Mouse (Mus musculus) neural tube, postnatal 0 days (tissue): Measurements from ENCODE around the gene Itga1. TPM values are rescaled to one million over a fixed set of nuclear protein-coding genes. Genes with fewer than 3 reads are reported as not detected.

ENCODE experiments used
- polyA plus RNA-seq: library from polyadenylated mRNA; unstranded; fragments of >200 nt; fragmentation: Nextera tagmentation; extraction: Ambion mirVana; gene quantifications from 2 replicates; pipeline ENCODE4 v1.2.1, GENCODE M21; 2015

Gene Itga1
- 4.5 and 5.9 TPM in 2 replicates for polyA plus RNA-seq

DNA sequence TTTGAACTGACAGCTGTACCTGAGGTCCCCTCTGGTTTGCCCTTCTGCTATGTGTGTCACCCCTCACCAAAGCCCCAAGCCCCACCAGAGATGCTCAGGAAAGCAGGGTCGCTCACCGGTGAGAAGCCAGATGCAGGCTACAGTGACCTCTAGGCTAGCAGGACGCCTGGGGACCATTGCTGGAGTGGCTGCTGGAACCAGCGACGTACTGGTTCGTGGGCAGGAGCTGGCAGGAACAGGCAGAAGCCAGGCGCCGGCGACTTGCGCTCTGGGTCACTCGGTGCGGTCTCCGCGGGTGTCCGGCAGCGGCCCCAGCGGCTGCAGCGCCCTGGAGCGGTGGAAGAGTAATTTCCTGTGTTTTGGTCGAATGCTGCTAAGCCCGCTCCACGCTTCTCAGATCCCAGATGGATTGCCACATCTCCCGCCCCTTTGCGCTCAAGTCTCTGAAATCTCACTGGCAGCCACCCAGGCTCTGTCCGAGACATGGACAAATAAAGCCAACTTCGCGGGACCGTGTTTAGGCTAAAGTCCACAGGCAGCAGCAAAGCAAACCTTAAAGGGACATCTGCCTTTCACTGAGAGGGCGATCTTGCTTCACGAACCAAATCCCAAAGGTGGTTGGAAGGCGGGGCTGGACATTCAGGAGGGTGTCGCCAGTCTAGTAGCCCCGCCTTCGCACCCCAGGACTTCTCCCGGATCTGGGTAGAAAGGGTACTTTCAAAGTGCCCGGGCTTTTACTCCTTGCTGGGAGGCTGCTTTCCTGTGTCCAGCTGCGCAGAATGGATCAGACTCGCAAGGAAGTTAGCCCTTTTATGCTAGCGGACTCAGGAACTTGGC lies at the start of gene Itga1, which contains the start of gene Gm49395:
Itga1 (minus strand) TSS at position 610 of the 837 bp plus-strand sequence.
Gm49395 (minus strand) TSS at position 567 of the 837 bp plus-strand sequence.

DNA sequence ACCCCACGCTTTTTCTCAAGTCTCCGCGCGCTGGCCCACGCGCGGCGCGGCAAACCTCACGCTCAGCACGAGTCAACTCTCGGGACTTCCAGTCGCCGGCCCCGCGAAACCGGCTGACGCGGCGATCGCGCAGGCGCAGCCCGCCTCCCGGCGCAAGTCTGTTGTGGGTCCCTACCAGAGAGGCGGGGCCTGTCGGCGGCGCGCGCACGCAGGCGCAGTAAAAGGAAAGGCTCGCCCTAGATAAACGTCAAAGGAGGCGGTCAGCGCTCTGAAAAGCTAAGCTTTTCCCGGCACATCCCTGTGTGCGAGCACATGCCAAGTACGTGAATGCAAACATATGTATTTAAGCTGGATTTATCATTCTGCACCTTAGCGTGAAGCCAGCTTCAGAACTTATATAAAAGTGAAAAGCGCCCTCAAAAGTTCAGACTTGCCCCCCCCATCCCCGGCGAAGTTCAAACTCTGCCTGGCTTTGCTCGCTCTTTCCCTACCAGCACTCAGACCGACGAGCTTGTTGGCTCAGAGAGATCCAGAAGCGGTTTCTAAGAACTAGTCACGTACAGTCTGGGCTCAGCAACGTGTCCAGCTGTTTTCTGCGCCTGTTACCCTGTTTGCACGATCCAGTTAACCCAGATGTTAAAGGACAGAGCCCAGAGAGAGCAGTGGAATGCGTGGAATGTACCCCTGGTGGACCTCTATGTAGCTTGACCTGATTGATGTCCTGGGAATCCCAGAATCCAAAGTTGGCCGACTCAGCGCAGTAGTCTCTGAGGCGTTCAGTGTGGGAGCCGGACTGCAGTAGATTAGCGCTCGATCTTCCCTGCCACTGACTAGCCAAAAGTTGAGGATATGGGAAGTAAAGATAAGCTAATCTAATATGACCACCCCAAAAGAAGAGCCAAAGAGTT lies 11.4 kb downstream of the Itga1 start, which contains the start of gene Pelo:
Pelo (minus strand) TSS at position 118 of the 908 bp plus-strand sequence.

DNA sequence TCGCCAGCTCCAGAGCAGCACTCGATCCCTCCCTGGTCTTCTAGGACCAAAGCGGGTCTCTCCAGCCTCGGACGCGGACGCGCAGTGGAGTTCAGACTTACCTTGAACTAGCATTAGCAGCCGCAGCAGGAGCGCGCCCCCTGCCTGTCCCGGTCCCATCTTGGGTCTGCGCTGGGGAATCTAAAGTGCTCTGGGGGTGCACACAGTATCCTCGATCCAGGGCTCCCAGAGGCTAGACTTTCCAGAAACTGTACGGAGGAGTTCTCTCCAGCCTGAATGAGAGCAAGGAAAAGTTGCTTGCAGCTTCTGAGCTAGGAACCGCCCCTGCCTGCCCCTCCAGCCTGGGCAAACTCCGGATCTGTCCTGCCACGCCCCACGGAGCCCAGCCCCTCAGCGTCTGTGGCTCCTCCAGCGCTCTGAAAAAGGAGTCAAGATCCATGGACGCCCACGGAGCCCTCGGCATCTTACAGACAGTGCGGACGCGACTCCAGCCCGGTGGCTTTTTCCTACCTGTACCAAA lies 169.9 kb downstream of the Itga1 start, which contains the start of gene Itga2:
Itga2 (minus strand) TSS at position 326 of the 520 bp plus-strand sequence.

Other genes with a start within 250 kb of the Itga1 start
- gene Itga2, start 169.9 kb downstream of the Itga1 start, polyA plus RNA-seq, result 1.7 and 2.6 TPM in 2 replicates
- gene Pelo, start 11.8 kb downstream of the Itga1 start, polyA plus RNA-seq, result 6.9 and 9.0 TPM in 2 replicates
- 3.6 and 4.1 TPM in 2 replicates for gene Gm49395, start within 50 bp of the Itga1 start, polyA plus RNA-seq